Mouse (Mus musculus) left cerebral cortex, postnatal 36 days (tissue): ENCODE measurements around the gene Tcf7l1. TPM values are rescaled to one million over a fixed set of nuclear protein-coding genes. Genes with fewer than 3 reads are reported as not detected.

Experiments used
- DNase-seq, 2 experiments: peaks; one replicate each; pipeline ENCODE4 v3.0.0; 2021 to 2022; ENCODE audit warnings: low spot score in 2 of 2, mixed read lengths in 1 of 2
- intact Hi-C: fragments of 180-260 bp; cut with DNase I; formaldehyde crosslinking; loops from one replicate; pipeline ENCODE4 v1.15.1; 2025
- total RNA-seq, 2 experiments: library from RNA; stranded (reverse); gene quantifications; 2 replicates each; pipeline ENCODE4 v1.2.3; 2021

The Tcf7l1 gene
- total RNA-seq, 2 experiments from 2014 or later: 3.5 to 3.7 TPM

DNA sequence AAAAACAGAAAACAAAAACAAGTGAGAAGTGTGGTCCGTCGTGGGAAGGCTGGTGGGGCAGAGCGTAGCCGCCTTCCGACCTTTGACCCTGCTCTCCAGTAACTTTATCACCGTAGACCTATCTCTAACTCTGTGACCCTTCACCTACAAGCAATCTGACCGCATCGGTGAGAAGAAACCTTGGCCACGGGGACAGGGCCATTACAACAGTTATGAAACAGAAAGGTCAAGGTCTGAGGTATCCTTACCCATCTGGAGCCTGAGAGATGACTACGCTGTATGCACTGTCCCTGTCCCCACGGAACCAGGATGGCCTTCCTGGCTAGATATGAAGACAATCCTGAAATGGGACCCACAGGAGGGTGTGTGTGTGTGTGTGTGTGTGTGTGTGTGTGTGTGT lies 204.9 kb downstream of the Tcf7l1 start:
- intact Hi-C loops: no loop called here
- DNase-seq: no peak

DNA sequence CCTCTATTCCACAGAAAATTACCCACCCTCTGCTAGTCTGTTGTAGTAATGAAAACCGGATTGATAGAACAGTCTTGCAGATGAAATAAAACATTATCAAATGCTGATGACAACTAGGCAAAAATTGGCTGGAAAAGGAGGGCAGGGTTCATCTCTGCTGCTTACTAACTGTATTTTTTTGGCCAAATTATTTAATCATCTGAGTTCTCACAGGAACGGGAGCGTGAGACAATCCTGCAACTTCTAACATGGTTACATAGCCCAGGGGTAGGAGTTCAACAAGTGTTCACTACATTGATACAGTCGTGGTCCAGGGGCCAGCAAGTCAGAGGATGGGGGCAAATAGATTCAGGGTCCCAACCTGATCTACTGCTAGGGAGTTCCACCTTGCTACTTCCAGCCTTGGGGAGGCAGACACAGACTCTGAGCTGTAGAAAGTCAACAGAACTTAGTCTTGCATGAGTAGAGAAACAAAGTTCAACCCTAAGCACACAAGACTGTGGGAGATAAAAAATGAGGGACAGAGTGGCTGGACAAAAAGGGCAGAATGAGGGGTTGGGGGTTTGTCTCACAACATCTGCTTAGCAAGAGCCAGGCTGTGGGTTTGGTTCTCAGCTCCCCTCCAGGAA lies 205.7 kb downstream of the Tcf7l1 start:
- intact Hi-C loops: no loop called here

GRCm38 (mm10) chr6:72581625-72582382 lies 207.2 kb downstream of the Tcf7l1 start:
- DNase-seq: no peak
- intact Hi-C loops: no loop called here

More for the DNA sequence above, 205.7 kb downstream of the Tcf7l1 start:
- DNase-seq: no peak

Other genes with a start within 250 kb of the Tcf7l1 start
- 1 to 10 TPM; 2.2 to 3.1 TPM for gene Capg, start 244.9 kb downstream of the Tcf7l1 start, total RNA-seq
- 10 to 100 TPM; 19.7 to 19.9 TPM for gene Elmod3, start 190.8 kb downstream of the Tcf7l1 start, total RNA-seq
- gene Retsat, start 190.8 kb downstream of the Tcf7l1 start, total RNA-seq: 10 to 100 TPM; 52.2 to 53.9 TPM
- gene Tgoln1, start 172.3 kb downstream of the Tcf7l1 start, total RNA-seq: 10 to 100 TPM; 89.0 to 89.3 TPM
- gene Kcmf1, start 110.7 kb upstream of the Tcf7l1 start, total RNA-seq: 10 to 100 TPM; 64.1 to 71.5 TPM
- gene Tmsb10, start 169.5 kb upstream of the Tcf7l1 start, total RNA-seq: 100 to 1,000 TPM; 504 to 568 TPM